Mouse (Mus musculus) kidney, adult 2 months (tissue): ENCODE data around the gene Eif5a2. TPM values are rescaled to one million over a fixed set of nuclear protein-coding genes. Genes with fewer than 3 reads are reported as not detected.
"Not testable (repeated sequence)": the region's sequence is repeated elsewhere in the genome, so short reads cannot be mapped to it uniquely, and the experiment has no call there.

Source experiments
- DNase-seq: peaks from one replicate; pipeline ENCODE4 v3.0.0; 2021
- H3K27ac ChIP-seq: fragments of 200-500 bp; 2 replicates; pipeline ENCODE4 v1.5.1; 2012; ENCODE audit warnings: low read depth, low read length, control low read depth, inconsistent platforms; ENCODE audit not compliant: insufficient read depth
- H3K27me3 ChIP-seq: fragments of 200-500 bp; replicated peaks from 2 replicates; pipeline ENCODE4 v1.6.1; 2012; ENCODE audit warnings: mild to moderate bottlenecking, moderate library complexity, low read length, inconsistent platforms; ENCODE audit not compliant: control insufficient read depth, insufficient read depth
- H3K36me3 ChIP-seq: fragments of 200-500 bp; 2 replicates; pipeline ENCODE4 v1.6.1; 2012; ENCODE audit warnings: mild to moderate bottlenecking, moderate library complexity, low read length, inconsistent platforms; ENCODE audit not compliant: control insufficient read depth, insufficient read depth
- H3K4me1 ChIP-seq: fragments of 200-500 bp; 2 replicates; pipeline ENCODE4 v1.6.1; 2011; ENCODE audit warnings: low read length; ENCODE audit not compliant: control insufficient read depth, insufficient read depth
- H3K4me3 ChIP-seq: fragments of 200-500 bp; 2 replicates; pipeline ENCODE4 v1.5.1; 2011; ENCODE audit warnings: mild to moderate bottlenecking, low read depth, low read length, control low read depth; ENCODE audit not compliant: insufficient read depth
- CTCF ChIP-seq: fragments of 200-500 bp; conservative IDR thresholded peaks from 2 replicates; pipeline ENCODE4 v1.5.1; 2011; ENCODE audit warnings: low read depth, mild to moderate bottlenecking, control low read depth, low read length, moderate library complexity, mixed read lengths; ENCODE audit not compliant: insufficient read depth, insufficient read length
- POLR2A ChIP-seq: fragments of 200-500 bp; IDR thresholded peaks from one replicate; pipeline ENCODE4 v1.6.1; 2011; ENCODE audit warnings: low read depth, low read length, control low read depth
- WGBS: fragments of 180-500 bp; shearing (Covaris S2); methylation state at CpG from one replicate; pipeline ENCODE4 v1.1.7; 2018; 5-methylcytosine and 5-hydroxymethylcytosine counted together
- polyA plus RNA-seq: library from polyadenylated mRNA; depleted of rRNA; stranded (reverse); fragments of >200 nt; gene quantifications from 2 replicates; pipeline ENCODE4 v1.2.3, GENCODE M21; 2012

Gene Eif5a2
- polyA plus RNA-seq, 1 experiment, result 1.2 TPM

GRCm38 (mm10) chr3:28748956-28749355, 32.1 kb upstream of the Eif5a2 start:
- no peak overlapping the region for H3K27ac ChIP-seq
- no peak for DNase-seq
- H3K4me1 ChIP-seq, result no peaks in the 10 kb centered on the region
- TF ChIP-seq CTCF (no peak), POLR2A (no peak)
- no peaks in the 10 kb centered on the region for H3K36me3 ChIP-seq
- H3K4me3 ChIP-seq, result no peak overlapping the region
- H3K27me3 ChIP-seq, result no peaks in the 10 kb centered on the region

DNA sequence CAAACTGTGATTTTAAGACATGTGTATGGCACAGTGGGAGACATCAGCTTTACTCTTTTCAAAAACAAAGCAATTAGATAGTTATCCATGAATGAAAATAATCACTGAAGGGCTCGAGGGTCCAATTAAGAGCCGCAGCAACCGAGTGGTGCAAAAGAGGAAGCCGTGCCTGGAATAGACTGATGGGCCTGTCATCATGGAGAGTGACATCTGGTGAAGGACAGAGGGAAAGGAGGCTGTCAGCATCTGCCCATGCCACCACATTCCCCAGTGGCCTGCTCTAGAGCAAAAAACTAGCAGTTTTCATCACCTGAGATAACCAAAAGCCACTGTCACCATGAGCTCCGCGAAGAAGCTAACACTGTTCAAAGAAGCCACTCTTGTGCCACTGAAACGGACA, 25.6 kb upstream of the Eif5a2 start:
- Histone ChIP-seq H3K4me3 (no peak overlapping the region), H3K27me3 (no peaks in the 10 kb centered on the region), H3K36me3 (no peaks in the 10 kb centered on the region), H3K27ac (no peak overlapping the region), H3K4me1 (no peaks in the 10 kb centered on the region)
- WGBS, result 84% methylated on average over 7 of the region's 7 CpGs
- DNase-seq, result no peak
- TF ChIP-seq POLR2A (no peak), CTCF (no peak)

- Histone ChIP-seq H3K27ac (no peak overlapping the region), H3K27me3 (no peaks in the 10 kb centered on the region), H3K4me1 (no peaks in the 10 kb centered on the region), H3K4me3 (no peak overlapping the region), H3K36me3 (no peaks in the 10 kb centered on the region)
- TF ChIP-seq POLR2A (no peak), CTCF (no peak)
- no peak for DNase-seq
- WGBS, result 42% methylated on average over 8 of the region's 8 CpGs
These were observed 19.8 kb upstream of the Eif5a2 start for GRCm38 (mm10) chr3:28761225-28761789.

- no peak overlapping the region for H3K4me3 ChIP-seq
These were observed 14.1 kb upstream of the Eif5a2 start for GRCm38 (mm10) chr3:28766935-28767334.

DNA sequence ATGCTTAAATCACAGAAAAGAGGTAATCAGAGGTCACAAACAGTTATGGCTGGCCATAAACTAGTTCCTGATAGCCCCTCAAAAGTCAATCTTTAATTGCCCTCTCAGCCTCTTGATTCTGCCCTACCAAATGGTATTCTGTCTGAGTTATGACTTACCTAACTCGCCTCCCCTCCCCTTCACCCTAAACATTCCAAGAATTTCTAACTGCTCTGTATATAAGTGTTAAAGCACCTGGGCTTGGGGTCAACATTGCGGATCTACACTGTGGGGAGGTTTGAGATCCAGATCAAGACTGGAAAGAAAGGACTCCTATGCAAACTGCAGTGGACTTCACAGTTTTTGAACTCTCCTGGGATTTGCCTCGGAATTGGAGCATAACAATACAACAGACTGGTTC, 12.9 kb upstream of the Eif5a2 start:
- H3K4me1 ChIP-seq, result no peaks in the 10 kb centered on the region

More at GRCm38 (mm10) chr3:28766935-28767334, 14.1 kb upstream of the Eif5a2 start:
- WGBS, result 92% methylated on average over 4 of the region's 4 CpGs
- no peak overlapping the region for H3K27ac ChIP-seq
- H3K4me1 ChIP-seq, result no peaks in the 10 kb centered on the region
- no peak for DNase-seq
- no peaks in the 10 kb centered on the region for H3K27me3 ChIP-seq
- no peaks in the 10 kb centered on the region for H3K36me3 ChIP-seq
- no peak for TF ChIP-seq POLR2A
- TF ChIP-seq CTCF, result no peak

DNA sequence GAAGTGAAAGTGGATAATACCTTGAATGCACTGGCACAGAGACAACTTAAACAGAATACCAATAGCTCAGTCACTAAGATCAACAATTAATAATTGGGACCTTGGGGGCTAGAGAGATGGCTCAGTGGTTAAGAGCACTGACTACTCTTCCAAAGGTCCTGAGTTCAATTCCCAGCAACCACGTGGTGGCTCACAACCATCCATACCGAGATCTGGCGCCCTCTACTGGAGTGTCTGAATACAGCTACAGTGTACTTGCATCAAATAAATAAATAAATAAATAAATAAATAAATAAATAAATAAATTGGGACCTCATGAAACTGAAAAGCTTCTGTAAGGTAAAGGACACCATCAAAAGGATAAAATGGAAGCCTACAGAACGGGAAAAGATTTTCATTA, 8.2 kb upstream of the Eif5a2 start:
- H3K36me3 ChIP-seq, H3K27ac ChIP-seq, DNase-seq, H3K4me1 ChIP-seq, H3K27me3 ChIP-seq, H3K4me3 ChIP-seq: not testable (repeated sequence)
- 0 out of 2 replicates have a peak, but pooled peaks have one; percentile 9 for TF ChIP-seq CTCF
- 74% methylated on average over 4 of the region's 4 CpGs for WGBS

More for the DNA sequence above, 12.9 kb upstream of the Eif5a2 start:
- TF ChIP-seq POLR2A (no peak), CTCF (no peak)
- no peak overlapping the region for H3K4me3 ChIP-seq
- DNase-seq, result no peak
- no peaks in the 10 kb centered on the region for H3K36me3 ChIP-seq
- WGBS, result 75% methylated on average over 3 of the region's 3 CpGs
- no peak overlapping the region for H3K27ac ChIP-seq
- H3K27me3 ChIP-seq, result no peaks in the 10 kb centered on the region

DNA sequence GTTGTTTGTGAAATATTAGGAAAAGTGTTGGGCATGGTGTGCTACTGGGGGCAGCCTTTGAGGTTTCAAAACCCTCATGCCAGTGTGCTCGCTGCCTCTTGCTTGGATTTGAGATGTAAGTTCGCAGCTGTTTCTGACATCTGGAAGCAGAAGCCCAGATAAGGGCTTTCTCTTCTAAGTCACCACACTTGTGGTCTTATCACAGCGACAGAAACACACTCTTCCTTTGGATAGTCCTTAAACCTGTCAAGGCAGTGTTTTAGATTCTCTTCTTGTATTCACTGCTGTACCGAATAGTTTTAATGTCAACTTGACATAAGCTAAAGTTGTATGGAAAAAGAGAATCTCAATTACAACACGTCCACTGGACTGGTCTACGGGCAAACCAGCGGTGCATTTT, 5.7 kb upstream of the Eif5a2 start:
- TF ChIP-seq CTCF (no peak), POLR2A (no peak)
- no peaks in the 10 kb centered on the region for H3K36me3 ChIP-seq
- no peak overlapping the region for H3K4me3 ChIP-seq
- DNase-seq, result no peak
- no peak overlapping the region for H3K27ac ChIP-seq
- H3K4me1 ChIP-seq, result no peaks in the 10 kb centered on the region
- WGBS, result 94% methylated on average over 7 of the region's 7 CpGs
- H3K27me3 ChIP-seq, result no peaks in the 10 kb centered on the region

DNA sequence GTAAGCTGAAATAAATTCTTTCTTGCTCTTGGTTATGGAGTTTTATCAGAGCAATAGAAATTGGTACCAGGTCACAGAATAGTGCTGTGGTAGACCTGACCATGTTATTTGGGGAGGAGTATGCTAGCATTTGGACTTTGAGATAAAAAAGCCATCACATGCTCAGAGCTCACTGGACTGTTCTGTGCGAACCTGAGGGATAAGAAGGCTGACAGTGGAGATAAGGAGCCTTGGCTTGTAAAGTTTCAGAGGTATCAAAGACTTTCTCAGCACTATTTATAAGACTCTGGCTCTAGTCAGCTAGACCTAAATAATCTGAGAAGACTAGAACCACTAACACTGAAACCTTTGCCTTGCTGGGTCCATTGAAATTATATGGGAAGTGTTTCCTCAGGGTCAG, 5.1 kb upstream of the Eif5a2 start:
- Histone ChIP-seq H3K4me1 (peaks cover 3% of the 10 kb centered on the region; the same call in 1 of the 2 replicates), H3K4me3 (no peak overlapping the region), H3K27ac (no peak overlapping the region), H3K36me3 (no peaks in the 10 kb centered on the region), H3K27me3 (no peaks in the 10 kb centered on the region)
- 73% methylated on average over 1 of the region's 1 CpGs for WGBS
- TF ChIP-seq CTCF (no peak), POLR2A (no peak)
- DNase-seq, result no peak
